Mouse (Mus musculus) neural tube, embryonic 11.5 days (tissue): Measurements from ENCODE around the gene Cdca3. TPM values are rescaled to one million over a fixed set of nuclear protein-coding genes. Genes with fewer than 3 reads are reported as not detected.
"Not testable (repeated sequence)": the region's sequence is repeated elsewhere in the genome, so short reads cannot be mapped to it uniquely, and the experiment has no call there.

Experiments used
- ATAC-seq: fragments of 200-750 bp; cut with Nextera tagmentation; 2 replicates; pipeline ENCODE4 v1.8.0; 2017; ENCODE audit warnings: moderate number of reproducible peaks, mild to moderate bottlenecking, moderate TSS enrichment, moderate library complexity; ENCODE audit not compliant: insufficient read depth, low FRiP score, low TSS enrichment
- DNase-seq: peaks from one replicate; pipeline ENCODE4 v3.0.0-alpha.2; 2015; ENCODE audit warnings: low spot score
- H3K27ac ChIP-seq: fragments of 300-500 bp; sonication (generic); 2 replicates; pipeline ENCODE4 v1.5.1; 2014; ENCODE audit warnings: low read depth, mild to moderate bottlenecking, low read length
- H3K27me3 ChIP-seq: fragments of 300-500 bp; sonication (generic); 2 replicates; pipeline ENCODE4 v1.6.1; 2014; ENCODE audit warnings: mild to moderate bottlenecking, low read length, mixed read lengths; ENCODE audit not compliant: control insufficient read depth, insufficient read depth
- H3K36me3 ChIP-seq: fragments of 300-500 bp; sonication (generic); 2 replicates; pipeline ENCODE4 v1.6.1; 2014; ENCODE audit warnings: mild to moderate bottlenecking, low read length, moderate library complexity, mixed read lengths; ENCODE audit not compliant: control insufficient read depth, insufficient read depth
- H3K4me1 ChIP-seq: fragments of 300-500 bp; sonication (generic); 2 replicates; pipeline ENCODE4 v1.6.1; 2014; ENCODE audit warnings: low read length, mixed read lengths; ENCODE audit not compliant: control insufficient read depth, insufficient read depth
- H3K4me2 ChIP-seq: fragments of 300-500 bp; sonication (generic); 2 replicates; pipeline ENCODE4 v1.6.1; 2014; ENCODE audit warnings: low read depth, mild to moderate bottlenecking, moderate library complexity
- H3K4me3 ChIP-seq: fragments of 300-500 bp; sonication (generic); 2 replicates; pipeline ENCODE4 v1.5.1; 2014; ENCODE audit warnings: low read depth, low read length
- H3K9ac ChIP-seq: fragments of 300-500 bp; sonication (generic); 2 replicates; pipeline ENCODE4 v1.6.1; 2014; ENCODE audit warnings: mild to moderate bottlenecking, low read length
- H3K9me3 ChIP-seq: fragments of 300-500 bp; sonication (generic); 2 replicates; pipeline ENCODE4 v1.6.1; 2016; ENCODE audit warnings: low read length; ENCODE audit not compliant: control insufficient read depth
- WGBS: fragments of 180-500 bp; shearing (Covaris S2); extraction: QIAGEN DNeasy Blood & Tissue Kit; methylation state at CpG from one replicate; pipeline ENCODE4 v1.1.7; 2014; 5-methylcytosine and 5-hydroxymethylcytosine counted together
- polyA plus RNA-seq: library from polyadenylated mRNA; unstranded; fragments of >200 nt; fragmentation: Nextera tagmentation; extraction: Ambion mirVana; gene quantifications from 2 replicates; pipeline ENCODE4 v1.2.1, GENCODE M21; 2014

Cdca3 gene
- polyA plus RNA-seq, 1 experiment from 2014 or later = 195 TPM

DNA sequence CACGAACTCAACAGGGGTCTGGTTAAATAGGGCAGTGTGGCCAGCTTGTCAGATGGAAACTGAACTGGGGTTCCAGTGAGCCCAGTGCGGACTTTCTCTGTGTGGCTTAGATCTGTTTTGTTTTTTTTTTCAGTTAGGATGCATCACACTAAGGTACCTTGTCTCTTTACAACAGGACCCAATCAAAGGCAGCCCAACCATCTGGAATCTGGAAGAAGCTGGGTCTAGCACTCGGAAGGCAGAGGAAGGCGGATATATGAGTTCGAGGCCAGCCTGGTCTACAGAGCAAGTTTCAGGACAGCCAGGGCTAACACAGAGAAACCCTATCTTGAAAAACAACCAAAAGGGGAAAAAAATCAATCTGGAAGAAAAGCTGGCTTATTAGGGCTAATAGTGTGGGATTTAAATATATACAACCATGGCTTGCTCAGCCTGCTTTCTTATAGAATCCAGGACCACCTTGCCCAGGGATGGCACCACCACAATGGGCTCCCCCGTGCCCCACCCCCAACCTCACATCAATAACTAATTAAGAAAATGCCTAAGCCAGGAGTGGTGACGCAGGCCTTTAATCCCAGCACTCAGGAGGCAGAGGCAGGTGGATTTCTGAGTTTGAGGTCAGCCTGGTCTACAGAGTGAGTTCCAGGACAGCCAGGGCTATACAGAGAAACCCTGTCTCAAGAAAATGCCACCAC lies 22.8 kb upstream of the Cdca3 start:
- H3K36me3 ChIP-seq = peaks cover 2% of the 10 kb centered on the region; the same call in 1 of the 2 replicates
- WGBS = 76% methylated on average over 7 of the region's 7 CpGs
- peak overlapping the region; percentile 67 for H3K4me2 ChIP-seq
- H3K27me3 ChIP-seq = no peaks in the 10 kb centered on the region
- H3K9me3 ChIP-seq = no peaks in the 10 kb centered on the region
- DNase-seq (no peak), ATAC-seq (no peak)
- H3K9ac ChIP-seq = no peak overlapping the region; the same call in 1 of the 2 replicates
- H3K4me1 ChIP-seq = peaks cover 14% of the 10 kb centered on the region
- no peak overlapping the region for H3K4me3 ChIP-seq
- H3K27ac ChIP-seq = no peak overlapping the region

DNA sequence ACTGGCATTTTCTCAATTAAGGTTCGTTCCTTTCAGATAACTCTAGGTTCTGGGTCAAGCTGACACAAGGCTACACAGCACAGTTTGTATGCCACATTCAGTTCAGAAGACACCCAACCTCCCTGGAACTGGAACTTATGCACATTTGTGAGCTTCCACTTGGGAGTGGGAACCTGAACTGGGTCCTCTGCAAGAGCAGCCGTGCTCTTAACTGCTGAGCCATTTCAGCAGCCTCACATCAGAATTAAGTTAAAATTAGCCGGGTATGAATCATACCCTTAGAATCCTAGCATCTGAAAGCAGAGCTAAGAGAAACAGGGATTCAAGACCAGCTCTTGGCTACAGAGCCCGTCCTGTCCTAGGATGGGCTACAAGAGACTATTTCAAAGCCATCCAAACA lies 22.0 kb upstream of the Cdca3 start:
- Histone ChIP-seq H3K27me3 (no peaks in the 10 kb centered on the region), H3K9me3 (no peaks in the 10 kb centered on the region), H3K4me3 (no peak overlapping the region), H3K4me1 (peaks cover 14% of the 10 kb centered on the region), H3K9ac (no peak overlapping the region), H3K4me2 (no peak overlapping the region), H3K36me3 (peaks cover 7% of the 10 kb centered on the region; the same call in 1 of the 2 replicates), H3K27ac (no peak overlapping the region)
- ATAC-seq (no peak), DNase-seq (no peak)
- WGBS = 91% methylated on average over 4 of the region's 4 CpGs

DNA sequence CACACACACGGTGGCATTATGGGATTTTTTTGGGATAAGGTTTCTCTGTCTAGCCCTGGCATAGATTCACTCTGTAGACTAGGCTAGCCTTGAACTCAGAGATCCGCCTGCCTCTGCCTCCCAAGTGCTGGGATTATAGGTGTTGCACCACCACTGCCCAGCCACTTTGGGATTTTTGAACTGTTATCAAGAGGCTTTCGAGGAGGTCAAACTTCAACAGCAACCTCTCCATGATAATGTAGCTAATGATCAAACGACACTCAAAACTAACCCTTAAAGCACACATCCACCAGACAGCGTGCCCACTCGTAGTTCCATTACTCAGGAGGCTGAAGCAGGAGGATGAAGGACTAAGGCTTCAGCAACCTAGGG lies 21.4 kb upstream of the Cdca3 start:
- 84% methylated on average over 6 of the region's 6 CpGs for WGBS
- ATAC-seq (no peak), DNase-seq (no peak)
- Histone ChIP-seq H3K4me3 (peak overlapping the region; percentile 52), H3K4me1 (peaks cover 14% of the 10 kb centered on the region), H3K36me3 (peaks cover 7% of the 10 kb centered on the region; the same call in 1 of the 2 replicates), H3K27me3 (no peaks in the 10 kb centered on the region), H3K4me2 (peak overlapping the region; percentile 99), H3K27ac (no peak overlapping the region), H3K9me3 (no peaks in the 10 kb centered on the region), H3K9ac (no peak overlapping the region)

DNA sequence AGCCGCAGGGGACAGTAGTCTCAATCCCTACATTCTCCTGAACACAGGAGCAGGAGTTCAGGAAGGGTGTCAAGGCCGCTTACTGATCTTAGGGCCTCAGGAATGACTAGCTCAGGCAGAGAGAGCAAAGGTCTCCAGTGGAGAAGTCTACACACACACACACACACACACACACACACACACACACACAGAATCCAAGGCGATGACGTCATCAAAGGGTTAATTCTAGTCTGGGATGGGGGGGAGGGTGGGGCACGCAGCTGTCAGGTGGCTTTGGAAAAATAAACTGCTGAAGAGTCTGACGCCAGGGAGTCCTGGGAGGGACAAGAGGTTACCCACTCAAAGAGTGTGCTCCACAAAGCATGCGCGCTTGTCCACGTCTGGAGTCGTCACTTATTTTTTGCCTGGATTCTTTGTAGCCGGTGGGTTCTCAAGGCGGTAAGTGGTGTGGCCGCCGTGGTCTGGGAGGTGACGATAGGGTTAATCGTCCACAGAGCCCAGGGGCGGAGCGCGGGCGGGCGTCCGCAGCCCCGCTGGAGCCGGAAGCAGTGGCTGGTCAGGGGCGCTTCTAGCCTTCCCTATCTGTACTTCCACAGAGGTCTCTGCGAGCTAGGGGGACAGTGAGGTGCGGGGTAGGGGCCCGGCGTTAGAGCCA lies 20.9 kb upstream of the Cdca3 start, which contains the start of gene Spsb2:
Gene Spsb2, plus strand, starts transcription at position 304 of the 655 bp plus-strand sequence.
- Histone ChIP-seq H3K4me1 (peaks cover 14% of the 10 kb centered on the region), H3K9me3 (no peaks in the 10 kb centered on the region), H3K4me2 (peak within 1 kb of the TSS; percentile 99), H3K27ac (peak within 1 kb of the TSS; percentile 77), H3K27me3 (no peaks in the 10 kb centered on the region), H3K9ac (peak within 1 kb of the TSS; percentile 65), H3K36me3 (peaks cover 7% of the 10 kb centered on the region; the same call in 1 of the 2 replicates), H3K4me3 (peak within 1 kb of the TSS; percentile 52)
- DNase-seq (peak; percentile 76), ATAC-seq (peak; percentile 40)
- 5% methylated on average over 29 of the region's 29 CpGs for WGBS

DNA sequence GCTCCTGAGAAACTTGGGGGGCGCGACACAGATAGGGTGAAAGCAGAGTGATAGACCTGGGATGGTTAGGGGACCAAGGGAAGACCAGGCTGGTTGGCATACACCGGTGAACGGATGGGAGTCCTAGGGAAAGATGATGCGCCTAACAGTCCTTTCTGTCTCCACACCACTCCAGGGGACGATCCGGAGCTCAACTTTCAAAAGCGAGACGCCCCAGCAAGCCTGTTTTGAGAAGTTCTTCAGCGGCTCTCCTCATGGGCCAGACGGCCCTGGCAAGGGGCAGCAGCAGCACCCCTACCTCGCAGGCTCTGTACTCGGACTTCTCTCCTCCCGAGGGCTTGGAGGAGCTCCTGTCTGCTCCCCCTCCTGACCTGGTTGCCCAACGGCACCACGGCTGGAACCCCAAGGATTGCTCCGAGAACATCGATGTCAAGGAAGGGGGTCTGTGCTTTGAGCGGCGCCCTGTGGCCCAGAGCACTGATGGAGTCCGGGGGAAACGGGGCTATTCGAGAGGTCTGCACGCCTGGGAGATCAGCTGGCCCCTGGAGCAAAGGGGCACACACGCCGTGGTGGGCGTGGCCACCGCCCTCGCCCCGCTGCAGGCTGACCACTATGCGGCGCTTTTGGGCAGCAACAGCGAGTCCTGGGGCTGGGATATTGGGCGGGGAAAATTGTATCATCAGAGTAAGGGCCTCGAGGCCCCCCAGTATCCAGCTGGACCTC lies 20.1 kb upstream of the Cdca3 start:
- peak overlapping the region; percentile 99 for H3K4me2 ChIP-seq
- peak overlapping the region; percentile 52 for H3K4me3 ChIP-seq
- WGBS = under 1% methylated on average over 35 of the region's 35 CpGs
- H3K9ac ChIP-seq = peak overlapping the region; percentile 65
- H3K36me3 ChIP-seq = peaks cover 7% of the 10 kb centered on the region; the same call in 1 of the 2 replicates
- no peaks in the 10 kb centered on the region for H3K9me3 ChIP-seq
- DNase-seq (peak; percentile 88), ATAC-seq (peak; percentile 13; the same call in 1 of the 2 replicates)
- H3K27me3 ChIP-seq = no peaks in the 10 kb centered on the region
- H3K27ac ChIP-seq = peak overlapping the region; percentile 77
- peaks cover 14% of the 10 kb centered on the region for H3K4me1 ChIP-seq

DNA sequence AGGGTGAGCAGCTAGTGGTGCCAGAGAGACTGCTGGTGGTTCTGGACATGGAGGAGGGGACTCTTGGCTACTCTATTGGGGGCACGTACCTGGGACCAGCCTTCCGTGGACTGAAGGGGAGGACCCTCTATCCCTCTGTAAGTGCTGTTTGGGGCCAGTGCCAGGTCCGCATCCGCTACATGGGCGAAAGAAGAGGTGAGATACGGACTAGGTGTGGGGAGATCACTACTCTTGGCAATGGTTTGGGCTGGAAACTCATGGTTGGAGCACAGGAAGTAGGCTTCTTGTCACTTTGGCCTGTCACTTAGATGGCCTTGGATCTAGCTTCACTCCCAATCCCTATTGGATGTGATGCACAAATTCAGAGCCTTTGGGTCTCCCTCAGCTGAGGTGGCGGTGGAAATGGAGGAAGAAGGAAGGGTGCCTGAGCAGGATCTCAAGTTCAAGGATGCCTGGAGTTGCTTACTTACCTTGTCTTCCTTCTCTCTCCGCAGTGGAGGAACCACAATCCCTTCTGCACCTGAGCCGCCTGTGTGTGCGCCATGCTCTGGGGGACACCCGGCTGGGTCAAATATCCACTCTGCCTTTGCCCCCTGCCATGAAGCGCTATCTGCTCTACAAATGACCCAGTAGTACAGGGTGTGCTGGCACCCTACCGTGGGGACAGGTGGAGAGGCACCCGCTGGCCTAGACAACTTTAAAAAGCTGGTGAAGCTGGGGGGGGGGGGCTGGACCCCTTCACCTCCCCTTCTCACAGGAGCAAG lies 19.4 kb upstream of the Cdca3 start:
- Histone ChIP-seq H3K4me2 (peak overlapping the region; percentile 99), H3K9ac (peak overlapping the region; percentile 65; the same call in 1 of the 2 replicates), H3K9me3 (no peaks in the 10 kb centered on the region), H3K36me3 (peaks cover 7% of the 10 kb centered on the region; the same call in 1 of the 2 replicates), H3K27ac (no peak overlapping the region; the same call in 1 of the 2 replicates), H3K4me3 (peak overlapping the region; percentile 52), H3K4me1 (peaks cover 14% of the 10 kb centered on the region), H3K27me3 (no peaks in the 10 kb centered on the region)
- no peak for ATAC-seq
- DNase-seq = no peak
- 40% methylated on average over 14 of the region's 14 CpGs for WGBS

DNA sequence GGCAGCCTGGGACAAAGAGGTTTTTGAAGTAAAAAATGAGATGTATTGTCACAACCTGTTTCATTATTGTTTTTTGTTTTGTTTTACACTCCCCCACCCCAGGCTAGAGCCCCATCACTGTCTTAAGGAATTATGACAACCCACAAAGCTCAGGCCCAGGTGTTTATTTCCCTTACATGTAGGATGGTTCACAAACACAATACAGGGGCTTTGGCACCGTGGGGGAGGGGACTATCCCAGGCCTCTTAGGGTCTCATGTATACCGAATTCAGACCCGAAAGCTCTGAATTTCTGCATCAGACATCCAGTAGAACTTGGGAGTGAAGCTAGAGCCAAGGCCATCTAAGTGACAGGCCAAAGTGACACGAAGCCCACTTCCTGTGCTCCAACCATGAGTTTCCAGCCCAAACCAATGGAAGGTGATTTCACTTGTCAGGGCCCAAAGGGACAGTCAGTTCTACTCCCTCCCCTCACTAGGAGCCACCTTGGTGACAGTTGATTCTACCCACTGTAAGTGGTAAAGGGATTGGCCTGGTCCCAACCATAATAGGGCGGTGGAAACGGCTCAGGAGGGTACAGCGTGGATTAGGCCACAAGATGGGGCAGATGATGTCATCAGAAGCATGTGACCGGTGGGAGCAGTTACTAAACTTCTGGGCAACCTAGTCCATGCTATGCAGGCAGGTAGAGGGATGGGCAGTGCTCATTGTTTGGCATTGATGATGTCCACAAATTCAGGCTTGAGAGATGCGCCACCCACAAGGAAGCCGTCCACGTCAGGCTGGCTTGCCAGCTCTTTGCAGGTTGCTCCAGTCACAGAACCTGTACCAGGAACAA lies 18.6 kb upstream of the Cdca3 start:
- H3K4me2 ChIP-seq, H3K4me3 ChIP-seq, H3K9me3 ChIP-seq, ATAC-seq, DNase-seq, H3K27ac ChIP-seq, H3K27me3 ChIP-seq, H3K9ac ChIP-seq, H3K36me3 ChIP-seq: not testable (repeated sequence)
- peaks cover 10% of the 10 kb centered on the region for H3K4me1 ChIP-seq
- WGBS = 87% methylated on average over 11 of the region's 11 CpGs

DNA sequence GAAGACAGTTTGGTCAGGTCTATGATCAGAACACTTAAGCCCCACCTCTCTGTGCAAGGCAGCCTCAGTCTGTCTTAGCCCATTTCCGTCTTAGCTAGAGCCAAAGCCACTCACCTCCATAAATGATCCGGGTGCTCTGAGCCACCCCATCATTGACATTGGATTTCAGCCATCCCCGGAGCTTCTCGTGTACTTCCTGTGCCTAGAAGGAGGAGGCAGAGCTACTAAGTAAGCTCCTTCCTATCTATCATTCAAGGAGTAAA lies 18.0 kb upstream of the Cdca3 start:
- Histone ChIP-seq H3K9ac (no peak overlapping the region), H3K27me3 (no peaks in the 10 kb centered on the region), H3K9me3 (no peaks in the 10 kb centered on the region), H3K36me3 (peaks cover 7% of the 10 kb centered on the region; the same call in 1 of the 2 replicates), H3K4me2 (no peak overlapping the region), H3K4me1 (peaks cover 7% of the 10 kb centered on the region), H3K4me3 (no peak overlapping the region), H3K27ac (no peak overlapping the region)
- ATAC-seq = no peak
- 92% methylated on average over 4 of the region's 4 CpGs for WGBS
- no peak for DNase-seq
